Mouse (Mus musculus) intestine, embryonic 14.5 days (tissue): ENCODE measurements around the gene Cnksr3. TPM values are rescaled to one million over a fixed set of nuclear protein-coding genes. Genes with fewer than 3 reads are reported as not detected.
A peak's percentile ranks its signal among the peaks of the same experiment; 100 is the strongest.

Experiments
- ATAC-seq: fragments of 200-750 bp; cut with Nextera tagmentation; replicated peaks from 2 replicates; pipeline ENCODE4 v1.8.0; 2017; ENCODE audit warnings: low read depth, moderate number of reproducible peaks, moderate TSS enrichment, moderate library complexity; ENCODE audit not compliant: low FRiP score, low TSS enrichment
- DNase-seq: peaks from one replicate; pipeline ENCODE4 v3.0.0-alpha.2; 2018; ENCODE audit warnings: low spot score
- H3K27ac ChIP-seq: fragments of 300-500 bp; sonication (generic); 2 replicates; pipeline ENCODE4 v1.5.1; 2014; ENCODE audit warnings: low read depth, mild to moderate bottlenecking, control low read depth
- H3K27me3 ChIP-seq: fragments of 300-500 bp; sonication (generic); replicated peaks from 2 replicates; pipeline ENCODE4 v1.6.1; 2014; ENCODE audit warnings: low read length, control low read depth; ENCODE audit not compliant: control insufficient read depth, insufficient read depth
- H3K36me3 ChIP-seq: fragments of 300-500 bp; sonication (generic); 2 replicates; pipeline ENCODE4 v1.6.1; 2014; ENCODE audit warnings: low read length, control low read depth; ENCODE audit not compliant: control insufficient read depth, insufficient read depth
- H3K4me1 ChIP-seq: fragments of 300-500 bp; sonication (generic); replicated peaks from 2 replicates; pipeline ENCODE4 v1.6.1; 2014; ENCODE audit warnings: low read length, control low read depth, mixed read lengths; ENCODE audit not compliant: control insufficient read depth, insufficient read depth
- H3K4me2 ChIP-seq: fragments of 300-500 bp; sonication (generic); 2 replicates; pipeline ENCODE4 v1.6.1; 2014; ENCODE audit warnings: low read length
- H3K4me3 ChIP-seq: fragments of 300-500 bp; sonication (generic); 2 replicates; pipeline ENCODE4 v1.5.1; 2014; ENCODE audit warnings: low read depth, low read length, control low read depth, mixed read lengths
- H3K9ac ChIP-seq: fragments of 300-500 bp; sonication (generic); 2 replicates; pipeline ENCODE4 v1.6.1; 2014; ENCODE audit warnings: mild to moderate bottlenecking, low read length
- H3K9me3 ChIP-seq: fragments of 300-500 bp; sonication (generic); 2 replicates; pipeline ENCODE4 v1.6.1; 2016; ENCODE audit warnings: low read length, control low read depth; ENCODE audit not compliant: control insufficient read depth
- WGBS: fragments of 180-500 bp; shearing (Covaris S2); extraction: QIAGEN DNeasy Blood & Tissue Kit; methylation state at CpG from one replicate; pipeline ENCODE4 v1.1.7; 2014; 5-methylcytosine and 5-hydroxymethylcytosine counted together
- polyA plus RNA-seq: library from polyadenylated mRNA; unstranded; fragments of >200 nt; fragmentation: Nextera tagmentation; extraction: Ambion mirVana; gene quantifications from 2 replicates; pipeline ENCODE4 v1.2.1, GENCODE M21; 2014

Gene Cnksr3
- polyA plus RNA-seq, 1 experiment from 2014 or later: 14.2 TPM

DNA sequence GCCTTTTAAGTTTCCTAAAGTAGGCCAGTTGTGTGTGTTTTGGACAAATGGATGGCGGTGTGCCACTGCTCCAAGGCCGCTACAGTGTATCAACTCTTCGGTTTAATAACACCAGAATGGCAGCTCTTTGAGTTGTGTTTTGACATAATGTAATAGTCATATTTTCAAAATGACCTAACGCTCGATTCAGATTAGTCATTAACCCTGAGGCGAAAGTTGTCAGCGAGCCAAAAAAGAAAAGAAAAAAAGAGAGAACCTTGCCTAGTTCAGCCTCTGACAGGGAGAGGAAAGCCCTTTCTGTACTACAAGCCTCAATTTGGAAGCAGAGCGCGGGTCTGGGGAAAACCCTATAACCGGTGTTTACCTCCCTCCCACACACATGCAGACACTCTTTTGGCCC, 500 bp upstream of the Cnksr3 start:
- Histone ChIP-seq H3K4me1 (peaks cover 19% of the 10 kb centered on the region), H3K36me3 (no peaks in the 10 kb centered on the region), H3K4me3 (peak overlapping the region; percentile 86), H3K4me2 (peak overlapping the region; percentile 64), H3K27ac (peak overlapping the region; percentile 90), H3K27me3 (no peaks in the 10 kb centered on the region), H3K9ac (peak overlapping the region; percentile 36), H3K9me3 (no peaks in the 10 kb centered on the region)
- DNase-seq (peak; percentile 69), ATAC-seq (peak; percentile 40; the same call in 1 of the 2 replicates)
- WGBS: 7% methylated on average over 10 of the region's 10 CpGs

DNA sequence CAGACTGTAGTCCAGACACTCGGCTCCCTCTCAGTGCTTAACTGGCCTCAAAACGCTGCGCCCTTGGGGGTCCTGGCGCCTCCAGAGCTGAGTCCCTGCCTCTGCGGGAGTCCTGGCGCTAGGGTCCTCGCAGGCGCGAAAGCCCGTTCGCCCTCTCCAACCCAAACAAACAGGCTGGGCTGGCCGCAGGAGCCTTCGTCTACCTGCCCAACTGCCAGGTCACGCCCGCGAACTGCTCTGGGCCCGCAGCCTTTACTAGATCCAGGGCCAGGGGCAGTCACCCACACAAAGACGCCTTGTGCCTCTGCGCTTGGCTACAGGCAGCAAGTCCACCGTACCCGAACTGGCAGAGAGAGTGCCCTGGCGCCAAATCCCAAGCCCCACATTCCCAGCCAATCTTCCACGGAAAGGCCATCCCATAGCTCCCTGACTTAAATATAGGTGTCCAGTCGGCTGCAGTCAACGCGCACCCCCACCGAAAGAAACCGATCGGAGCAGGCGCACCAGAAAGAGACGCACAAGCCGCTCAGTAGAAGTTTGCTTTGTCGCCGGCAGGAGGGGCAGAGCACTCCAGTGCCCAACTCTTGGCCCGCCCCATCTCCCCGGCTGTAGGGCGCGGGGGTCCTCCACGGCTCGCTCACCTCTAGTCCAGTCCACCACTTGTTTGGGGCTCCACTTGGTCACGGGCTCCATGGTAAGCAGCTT, 894 bp downstream of the Cnksr3 start:
- DNase-seq: peak; percentile 91
- WGBS: under 1% methylated on average over 41 of the region's 41 CpGs

DNA sequence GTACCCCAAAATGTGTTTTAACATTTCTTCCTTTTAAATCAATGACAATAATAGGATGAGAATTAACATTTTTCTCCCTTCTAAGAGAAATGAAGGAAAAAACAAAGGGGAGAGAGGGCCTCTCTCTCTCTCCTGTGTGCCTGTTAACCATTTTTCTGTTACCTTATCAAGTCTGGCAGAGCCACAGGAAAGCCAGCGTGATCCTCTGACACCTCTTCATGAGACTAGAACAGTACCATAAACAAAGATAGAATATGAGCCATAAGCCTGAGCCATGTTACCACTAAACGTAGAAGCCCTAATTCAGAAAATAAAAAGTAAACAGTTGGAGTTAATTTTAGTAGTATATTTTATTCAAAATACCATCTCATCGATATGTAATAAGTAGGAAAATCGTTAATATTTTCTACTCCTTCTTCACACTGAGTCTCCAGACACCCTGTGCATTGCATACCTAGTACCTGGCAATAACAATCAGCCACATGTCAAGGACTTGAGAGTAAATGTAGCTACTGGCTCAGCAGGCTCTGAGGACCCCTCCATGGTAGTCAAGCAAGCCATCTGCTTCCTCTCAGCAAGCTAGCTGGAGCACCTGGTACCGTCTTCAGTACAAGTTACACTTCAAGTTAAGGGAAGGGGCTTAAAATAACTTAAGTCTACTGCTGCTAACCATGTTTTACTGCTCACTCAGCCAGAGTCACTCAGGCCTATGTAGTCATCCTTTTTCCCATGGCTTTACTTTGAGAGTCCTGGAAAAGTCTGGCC, 2.2 kb downstream of the Cnksr3 start:
- Histone ChIP-seq H3K27me3 (no peaks in the 10 kb centered on the region), H3K36me3 (no peaks in the 10 kb centered on the region), H3K27ac (no peak overlapping the region), H3K4me1 (peaks cover 19% of the 10 kb centered on the region), H3K4me3 (peak overlapping the region; percentile 86), H3K4me2 (peak overlapping the region; percentile 64), H3K9ac (peak overlapping the region; percentile 83), H3K9me3 (no peaks in the 10 kb centered on the region)
- 56% methylated on average over 5 of the region's 5 CpGs for WGBS
- ATAC-seq (no peak), DNase-seq (no peak)

More for the DNA sequence above, 894 bp downstream of the Cnksr3 start:
- Histone ChIP-seq H3K4me2 (peak overlapping the region; percentile 64), H3K27ac (peak overlapping the region; percentile 90), H3K9me3 (no peaks in the 10 kb centered on the region), H3K27me3 (no peaks in the 10 kb centered on the region), H3K4me3 (peak overlapping the region; percentile 86), H3K36me3 (no peaks in the 10 kb centered on the region), H3K4me1 (peaks cover 19% of the 10 kb centered on the region), H3K9ac (peak overlapping the region; percentile 83)
- ATAC-seq: peak; percentile 85

DNA sequence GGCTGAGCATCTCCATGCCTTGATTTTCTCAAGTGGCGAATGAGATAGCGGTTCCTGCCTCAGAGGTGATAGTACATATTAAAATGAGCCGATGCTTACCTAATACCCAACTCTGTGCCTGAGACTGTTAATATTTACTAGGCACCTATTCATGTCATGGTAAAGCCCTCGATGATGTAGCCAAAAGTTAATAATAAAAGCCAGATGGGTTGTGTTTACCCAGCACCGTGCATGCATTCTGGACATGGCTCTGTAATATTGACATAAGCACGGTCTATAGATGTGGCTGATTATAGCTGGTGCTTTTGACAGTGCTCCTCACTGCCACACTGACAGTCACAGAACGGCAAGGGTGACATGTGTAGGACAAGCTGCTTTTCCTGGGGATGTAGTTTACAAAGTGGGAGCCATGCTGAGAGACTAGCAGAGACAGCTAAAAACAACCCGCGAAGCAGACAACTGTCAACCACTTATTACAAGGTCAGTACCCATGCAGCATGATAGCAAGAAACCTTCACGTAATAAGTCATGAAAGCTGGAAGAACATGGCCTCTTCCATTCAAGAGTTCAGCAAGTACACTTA, 3.1 kb downstream of the Cnksr3 start:
- H3K36me3 ChIP-seq: no peaks in the 10 kb centered on the region
- H3K27ac ChIP-seq: no peak overlapping the region
- 77% methylated on average over 10 of the region's 10 CpGs for WGBS
- H3K9ac ChIP-seq: no peak overlapping the region
- no peaks in the 10 kb centered on the region for H3K9me3 ChIP-seq
- no peak for DNase-seq
- no peak for ATAC-seq
- peaks cover 19% of the 10 kb centered on the region for H3K4me1 ChIP-seq
- no peak overlapping the region for H3K4me3 ChIP-seq
- H3K27me3 ChIP-seq: no peaks in the 10 kb centered on the region
- H3K4me2 ChIP-seq: peak overlapping the region; percentile 64; the same call in 1 of the 2 replicates

DNA sequence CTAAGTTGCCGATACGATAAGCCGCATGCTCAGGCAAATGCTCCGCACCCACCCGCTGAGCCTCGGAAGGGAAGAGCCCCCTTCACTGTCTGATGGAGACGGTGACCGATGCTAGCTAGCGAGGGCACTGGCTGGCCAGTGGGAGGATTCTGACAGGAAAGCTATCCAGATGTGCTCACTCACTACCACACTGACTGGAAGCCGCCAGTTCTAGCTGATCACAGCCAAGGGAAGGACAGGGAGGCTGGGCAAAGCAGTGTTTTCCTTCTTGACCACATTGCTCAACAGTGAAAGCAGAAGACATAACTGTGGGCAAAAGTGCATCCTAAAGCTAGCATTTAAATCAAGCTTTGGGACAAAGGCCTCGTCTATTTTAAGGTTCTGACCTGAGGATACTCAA, 4.7 kb downstream of the Cnksr3 start:
- H3K4me2 ChIP-seq: no peak overlapping the region

DNA sequence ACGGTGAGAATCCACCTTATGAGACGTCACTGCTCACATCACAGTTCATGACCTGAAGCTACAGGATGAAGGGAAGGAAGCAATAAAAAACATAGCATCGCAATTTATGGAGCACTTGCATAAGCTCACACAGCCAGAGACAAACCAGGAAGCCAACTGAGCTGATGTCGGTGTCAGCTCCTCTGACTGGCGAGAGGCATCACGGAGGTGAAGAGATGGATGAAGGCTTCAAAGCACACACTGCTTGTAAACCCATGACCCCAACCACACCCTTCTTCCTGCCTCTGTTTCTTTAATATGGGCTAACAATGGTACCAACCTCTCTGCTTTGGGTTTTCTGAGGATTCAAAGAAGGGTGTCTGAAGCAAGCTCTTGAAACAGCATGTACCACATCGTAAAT, 5.5 kb downstream of the Cnksr3 start:
- no peaks in the 10 kb centered on the region for H3K27me3 ChIP-seq
- WGBS: 47% methylated on average over 7 of the region's 7 CpGs
- H3K9me3 ChIP-seq: no peaks in the 10 kb centered on the region
- H3K4me2 ChIP-seq: no peak overlapping the region
- H3K4me3 ChIP-seq: no peak overlapping the region
- no peak overlapping the region for H3K9ac ChIP-seq
- no peak overlapping the region for H3K27ac ChIP-seq
- no peaks in the 10 kb centered on the region for H3K36me3 ChIP-seq
- DNase-seq (no peak), ATAC-seq (no peak)
- peaks cover 9% of the 10 kb centered on the region for H3K4me1 ChIP-seq

More for the DNA sequence above, 4.7 kb downstream of the Cnksr3 start:
- ATAC-seq (no peak), DNase-seq (no peak)
- no peak overlapping the region for H3K9ac ChIP-seq
- H3K9me3 ChIP-seq: no peaks in the 10 kb centered on the region
- H3K4me1 ChIP-seq: peaks cover 9% of the 10 kb centered on the region
- H3K4me3 ChIP-seq: no peak overlapping the region
- H3K27me3 ChIP-seq: no peaks in the 10 kb centered on the region
- no peak overlapping the region for H3K27ac ChIP-seq
- whole genome bisulfite sequencing: 69% methylated on average over 11 of the region's 11 CpGs
- H3K36me3 ChIP-seq: no peaks in the 10 kb centered on the region

DNA sequence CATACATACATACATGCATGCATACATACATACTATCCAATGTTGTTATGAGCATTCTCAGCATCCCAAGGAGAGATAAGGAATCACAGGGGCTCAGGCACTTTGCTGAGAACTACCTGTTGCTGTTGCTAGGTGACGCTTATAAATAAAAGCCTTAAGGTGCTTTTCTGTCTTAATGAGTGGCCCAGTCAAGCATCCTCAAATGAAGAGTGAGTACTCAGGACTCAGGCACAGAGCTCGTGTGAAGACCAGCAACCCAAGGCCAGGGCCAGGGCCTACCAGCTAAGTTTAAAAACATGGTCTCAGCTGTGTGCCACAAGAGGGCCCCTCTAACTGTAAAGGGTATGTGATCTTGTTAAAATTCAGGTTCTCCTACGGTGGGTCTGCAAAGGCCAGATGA, 6.5 kb downstream of the Cnksr3 start:
- Histone ChIP-seq H3K9ac (no peak overlapping the region), H3K4me1 (peaks cover 9% of the 10 kb centered on the region), H3K9me3 (no peaks in the 10 kb centered on the region), H3K27me3 (no peaks in the 10 kb centered on the region), H3K27ac (no peak overlapping the region), H3K36me3 (no peaks in the 10 kb centered on the region), H3K4me2 (no peak overlapping the region), H3K4me3 (no peak overlapping the region)
- 77% methylated on average over 3 of the region's 3 CpGs for WGBS
- DNase-seq (no peak), ATAC-seq (no peak)

DNA sequence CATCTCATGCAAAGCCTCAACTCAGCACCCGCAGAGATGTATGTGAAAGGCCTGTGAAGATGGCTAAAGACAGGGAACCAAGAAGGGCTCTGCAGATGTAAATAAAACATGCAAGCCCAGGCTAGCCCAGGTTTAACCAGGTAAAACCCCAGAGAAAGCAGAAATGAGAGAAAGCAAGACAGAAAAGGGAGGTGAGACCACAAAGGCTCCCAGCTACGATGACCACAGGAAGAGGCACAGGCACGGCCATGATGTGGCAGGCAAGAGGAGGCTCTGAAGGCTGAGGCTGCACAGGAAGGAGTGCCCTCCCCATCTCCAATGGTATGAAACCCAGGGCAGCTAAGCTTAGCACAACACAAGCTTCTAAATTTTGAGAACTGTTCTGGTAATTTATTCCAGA, 7.1 kb downstream of the Cnksr3 start:
- ATAC-seq (no peak), DNase-seq (no peak)
- 74% methylated on average over 3 of the region's 3 CpGs for WGBS
- Histone ChIP-seq H3K4me3 (no peak overlapping the region), H3K27me3 (no peaks in the 10 kb centered on the region), H3K27ac (no peak overlapping the region), H3K9me3 (no peaks in the 10 kb centered on the region), H3K9ac (no peak overlapping the region), H3K4me1 (peaks cover 7% of the 10 kb centered on the region), H3K36me3 (no peaks in the 10 kb centered on the region), H3K4me2 (no peak overlapping the region)
